Mouse (Mus musculus) intestine, embryonic 15.5 days (tissue): ENCODE measurements around the gene Nup214. TPM values are rescaled to one million over a fixed set of nuclear protein-coding genes. Genes with fewer than 3 reads are reported as not detected.
"Not testable (repeated sequence)": the region's sequence is repeated elsewhere in the genome, so short reads cannot be mapped to it uniquely, and the experiment has no call there.

ENCODE experiments used
- ATAC-seq: fragments of 200-750 bp; cut with Nextera tagmentation; 2 replicates; pipeline ENCODE4 v1.8.0; 2017; ENCODE audit warnings: moderate TSS enrichment, moderate library complexity
- H3K27ac ChIP-seq: fragments of 300-500 bp; sonication (generic); 2 replicates; pipeline ENCODE4 v1.5.1; 2015; ENCODE audit warnings: mild to moderate bottlenecking, inconsistent platforms
- H3K27me3 ChIP-seq: fragments of 300-500 bp; sonication (generic); replicated peaks from 2 replicates; pipeline ENCODE4 v1.6.1; 2015; ENCODE audit warnings: inconsistent platforms
- H3K36me3 ChIP-seq: fragments of 300-500 bp; sonication (generic); 2 replicates; pipeline ENCODE4 v1.6.1; 2015; ENCODE audit warnings: inconsistent platforms
- H3K4me1 ChIP-seq: fragments of 300-500 bp; sonication (generic); replicated peaks from 2 replicates; pipeline ENCODE4 v1.6.1; 2015; ENCODE audit warnings: inconsistent platforms
- H3K4me2 ChIP-seq: fragments of 300-500 bp; sonication (generic); replicated peaks from 2 replicates; pipeline ENCODE4 v1.6.1; 2015; ENCODE audit warnings: mild to moderate bottlenecking, inconsistent platforms
- H3K4me3 ChIP-seq: fragments of 300-500 bp; sonication (generic); replicated peaks from 2 replicates; pipeline ENCODE4 v1.5.1; 2015; ENCODE audit warnings: inconsistent platforms
- H3K9ac ChIP-seq: fragments of 300-500 bp; sonication (generic); 2 replicates; pipeline ENCODE4 v1.6.1; 2015; ENCODE audit warnings: inconsistent platforms
- H3K9me3 ChIP-seq: fragments of 300-500 bp; sonication (generic); 2 replicates; pipeline ENCODE4 v1.6.1; 2016; ENCODE audit warnings: inconsistent platforms
- WGBS: fragments of 180-500 bp; shearing (Covaris S2); methylation state at CpG from one replicate; pipeline ENCODE4 v1.1.7; 2015; 5-methylcytosine and 5-hydroxymethylcytosine counted together
- polyA plus RNA-seq: library from polyadenylated mRNA; unstranded; fragments of >200 nt; fragmentation: Nextera tagmentation; extraction: Ambion mirVana; gene quantifications from 2 replicates; pipeline ENCODE4 v1.2.1, GENCODE M21; 2015

The Nup214 gene
- polyA plus RNA-seq, 1 experiment from 2014 or later, result 85.4 TPM

- WGBS, result 93% methylated on average over 4 of the region's 4 CpGs
- Histone ChIP-seq H3K4me2 (no peak overlapping the region), H3K27me3 (no peaks in the 10 kb centered on the region), H3K27ac (no peak overlapping the region), H3K9me3 (no peaks in the 10 kb centered on the region), H3K4me1 (no peaks in the 10 kb centered on the region), H3K36me3 (peaks cover 45% of the 10 kb centered on the region), H3K4me3 (no peak overlapping the region), H3K9ac (no peak overlapping the region)
- ATAC-seq, result no peak
Measured at GRCm38 (mm10) chr2:32024372-32024771, 50.1 kb downstream of the Nup214 start.

- peaks cover 44% of the 10 kb centered on the region for H3K36me3 ChIP-seq
- H3K4me3 ChIP-seq, result no peak overlapping the region
- no peak for ATAC-seq
- no peaks in the 10 kb centered on the region for H3K27me3 ChIP-seq
- no peak overlapping the region for H3K27ac ChIP-seq
- WGBS, result 60% methylated on average over 3 of the region's 3 CpGs
- no peak overlapping the region for H3K9ac ChIP-seq
- no peak overlapping the region for H3K4me2 ChIP-seq
- H3K9me3 ChIP-seq, result no peaks in the 10 kb centered on the region
- no peaks in the 10 kb centered on the region for H3K4me1 ChIP-seq
Measured at GRCm38 (mm10) chr2:32029636-32030035, 55.4 kb downstream of the Nup214 start.

GRCm38 (mm10) chr2:32033436-32033835 is 59.2 kb downstream of the Nup214 start:
- H3K4me1 ChIP-seq, result no peaks in the 10 kb centered on the region
- H3K9me3 ChIP-seq, result no peaks in the 10 kb centered on the region

GRCm38 (mm10) chr2:32034206-32034605 is 60.0 kb downstream of the Nup214 start:
- no peak for ATAC-seq
- Histone ChIP-seq H3K9me3 (no peaks in the 10 kb centered on the region), H3K27ac (no peak overlapping the region), H3K9ac (no peak overlapping the region), H3K27me3 (no peaks in the 10 kb centered on the region), H3K36me3 (peaks cover 45% of the 10 kb centered on the region), H3K4me1 (no peaks in the 10 kb centered on the region), H3K4me2 (no peak overlapping the region), H3K4me3 (no peak overlapping the region)
- WGBS, result 94% methylated on average over 6 of the region's 6 CpGs

More at GRCm38 (mm10) chr2:32033436-32033835, 59.2 kb downstream of the Nup214 start:
- H3K27me3 ChIP-seq, result no peaks in the 10 kb centered on the region
- no peak overlapping the region for H3K27ac ChIP-seq
- no peak overlapping the region for H3K4me2 ChIP-seq
- 89% methylated on average over 6 of the region's 6 CpGs for WGBS
- no peak overlapping the region for H3K4me3 ChIP-seq
- ATAC-seq, result no peak
- no peak overlapping the region; the same call in 1 of the 2 replicates for H3K9ac ChIP-seq
- peaks cover 38% of the 10 kb centered on the region for H3K36me3 ChIP-seq

GRCm38 (mm10) chr2:32037279-32037858 is 63.1 kb downstream of the Nup214 start:
- Histone ChIP-seq H3K4me3 (no peak overlapping the region), H3K4me1 (no peaks in the 10 kb centered on the region), H3K27ac (no peak overlapping the region), H3K36me3 (peaks cover 42% of the 10 kb centered on the region), H3K4me2 (no peak overlapping the region), H3K27me3 (no peaks in the 10 kb centered on the region), H3K9ac (no peak overlapping the region), H3K9me3 (no peaks in the 10 kb centered on the region)
- no peak for ATAC-seq
- 58% methylated on average over 6 of the region's 6 CpGs for WGBS

- no peaks in the 10 kb centered on the region for H3K27me3 ChIP-seq
- H3K9me3 ChIP-seq, result no peaks in the 10 kb centered on the region
- H3K4me1 ChIP-seq, result no peaks in the 10 kb centered on the region
- no peak for ATAC-seq
- WGBS, result 85% methylated on average over 8 of the region's 8 CpGs
- H3K4me2 ChIP-seq, result no peak overlapping the region
- H3K36me3 ChIP-seq, result peaks cover 35% of the 10 kb centered on the region
- H3K27ac ChIP-seq, result no peak overlapping the region
- H3K9ac ChIP-seq, result no peak overlapping the region
- H3K4me3 ChIP-seq, result no peak overlapping the region
Measured at GRCm38 (mm10) chr2:32038661-32039081, 64.4 kb downstream of the Nup214 start.

- not testable (repeated sequence) for H3K4me1 ChIP-seq, H3K27ac ChIP-seq, H3K9ac ChIP-seq, H3K27me3 ChIP-seq, ATAC-seq, H3K4me2 ChIP-seq, H3K9me3 ChIP-seq, H3K4me3 ChIP-seq
- 92% methylated on average over 9 of the region's 9 CpGs for WGBS
- peaks cover 32% of the 10 kb centered on the region for H3K36me3 ChIP-seq
Measured at GRCm38 (mm10) chr2:32040646-32041045, 66.4 kb downstream of the Nup214 start.

GRCm38 (mm10) chr2:32041087-32041486 is 66.9 kb downstream of the Nup214 start:
- 95% methylated on average over 2 of the region's 2 CpGs for WGBS
- H3K9me3 ChIP-seq, result no peaks in the 10 kb centered on the region
- peaks cover 36% of the 10 kb centered on the region for H3K36me3 ChIP-seq
- no peaks in the 10 kb centered on the region for H3K4me1 ChIP-seq
- no peak overlapping the region for H3K27ac ChIP-seq
- no peak overlapping the region for H3K4me2 ChIP-seq
- ATAC-seq, result no peak
- no peak overlapping the region for H3K4me3 ChIP-seq
- H3K27me3 ChIP-seq, result no peaks in the 10 kb centered on the region
- H3K9ac ChIP-seq, result no peak overlapping the region

- Histone ChIP-seq H3K4me1 (no peaks in the 10 kb centered on the region), H3K9me3 (no peaks in the 10 kb centered on the region), H3K27me3 (no peaks in the 10 kb centered on the region), H3K36me3 (peaks cover 47% of the 10 kb centered on the region), H3K4me3 (no peak overlapping the region), H3K9ac (no peak overlapping the region), H3K4me2 (no peak overlapping the region), H3K27ac (no peak overlapping the region)
- no peak for ATAC-seq
- 71% methylated on average over 5 of the region's 5 CpGs for WGBS
Measured at GRCm38 (mm10) chr2:32043836-32044235, 69.6 kb downstream of the Nup214 start.

- Histone ChIP-seq H3K9me3 (no peaks in the 10 kb centered on the region), H3K4me2 (no peak overlapping the region), H3K27me3 (no peaks in the 10 kb centered on the region), H3K4me3 (no peak overlapping the region), H3K36me3 (peaks cover 42% of the 10 kb centered on the region), H3K4me1 (no peaks in the 10 kb centered on the region), H3K27ac (no peak overlapping the region), H3K9ac (no peak overlapping the region)
- 70% methylated on average over 6 of the region's 6 CpGs for WGBS
- ATAC-seq, result no peak
Measured at GRCm38 (mm10) chr2:32045375-32045774, 71.1 kb downstream of the Nup214 start.

- WGBS, result 87% methylated on average over 10 of the region's 10 CpGs
- Histone ChIP-seq H3K9ac (no peak overlapping the region), H3K36me3 (peaks cover 48% of the 10 kb centered on the region), H3K4me1 (no peaks in the 10 kb centered on the region), H3K27ac (no peak overlapping the region), H3K27me3 (no peaks in the 10 kb centered on the region), H3K9me3 (no peaks in the 10 kb centered on the region), H3K4me3 (no peak overlapping the region), H3K4me2 (no peak overlapping the region)
- ATAC-seq, result no peak
Measured at GRCm38 (mm10) chr2:32046009-32046408, 71.8 kb downstream of the Nup214 start.

- Histone ChIP-seq H3K27me3 (no peaks in the 10 kb centered on the region), H3K4me2 (no peak overlapping the region), H3K27ac (no peak overlapping the region), H3K36me3 (peaks cover 50% of the 10 kb centered on the region), H3K4me1 (no peaks in the 10 kb centered on the region), H3K9ac (no peak overlapping the region), H3K9me3 (no peaks in the 10 kb centered on the region), H3K4me3 (no peak overlapping the region)
- WGBS, result 88% methylated on average over 10 of the region's 10 CpGs
- ATAC-seq, result no peak
Measured at GRCm38 (mm10) chr2:32047323-32047722, 73.1 kb downstream of the Nup214 start.

- H3K4me1 ChIP-seq, result no peaks in the 10 kb centered on the region
- H3K27ac ChIP-seq, result no peak overlapping the region
- no peaks in the 10 kb centered on the region for H3K27me3 ChIP-seq
- ATAC-seq, result no peak
- H3K9me3 ChIP-seq, result no peaks in the 10 kb centered on the region
- peaks cover 30% of the 10 kb centered on the region for H3K36me3 ChIP-seq
- no peak overlapping the region for H3K4me2 ChIP-seq
- H3K9ac ChIP-seq, result no peak overlapping the region
- WGBS, result 79% methylated on average over 8 of the region's 8 CpGs
- no peak overlapping the region for H3K4me3 ChIP-seq
Measured at GRCm38 (mm10) chr2:32051791-32052190, 77.6 kb downstream of the Nup214 start.
